Mouse (Mus musculus): ENCODE measurements around the gene Eva1a. TPM values are rescaled to one million over a fixed set of nuclear protein-coding genes. Genes with fewer than 3 reads are reported as not detected.

Gene Eva1a
- total RNA-seq (2023) = under 1 TPM in 1 of 2 experiments, not detected in 1; 0.31 TPM

DNA sequence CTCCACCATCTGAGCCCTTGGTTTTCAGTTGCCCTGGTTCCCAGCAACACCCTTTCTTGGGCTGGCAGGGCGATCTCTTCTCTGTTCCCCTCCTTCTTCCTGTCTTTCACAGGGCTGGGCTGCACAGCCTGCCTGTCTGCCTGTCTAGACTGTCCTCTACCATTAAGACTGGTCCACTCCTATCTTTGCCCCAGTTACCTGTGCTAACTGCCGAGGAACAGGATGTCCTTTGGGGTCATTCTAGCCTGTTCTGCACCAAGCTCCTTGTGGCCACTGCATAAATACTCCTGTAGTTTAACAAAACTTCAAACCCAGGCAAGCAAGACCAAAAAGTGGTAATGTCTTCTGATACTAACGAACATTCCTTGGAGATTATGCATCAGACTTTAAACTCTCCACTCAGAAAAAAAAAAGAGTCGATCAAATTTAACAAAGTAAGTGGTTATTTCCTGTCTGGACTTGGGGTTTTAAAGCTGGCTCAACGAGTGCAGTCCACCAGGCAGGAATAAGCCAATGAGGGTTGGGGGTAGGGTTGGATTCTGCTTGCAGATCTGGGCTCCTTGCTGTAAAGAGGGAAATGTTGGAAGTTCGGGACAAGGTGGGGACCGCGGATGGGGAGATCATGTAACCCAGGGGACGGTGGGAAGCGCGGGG lies at the start of gene Eva1a:
Gene Eva1a (plus strand): TSS at position 210 of the 654 bp plus-strand sequence.

Other genes starting within 250 kb of the Eva1a start
- 1 to 10 TPM; 6.3 to 7.7 TPM for gene Gcfc2, start 117.4 kb upstream of the Eva1a start, total RNA-seq (2023)
- 10 to 100 TPM; 15.0 to 17.3 TPM for gene Mrpl19, start 75.1 kb upstream of the Eva1a start, total RNA-seq (2023)

Data from neutrophil, adult 83 days (primary cell).